Comparison of ENCODE assay signal across 16 mouse cellular contexts in the genomic region with DNA sequence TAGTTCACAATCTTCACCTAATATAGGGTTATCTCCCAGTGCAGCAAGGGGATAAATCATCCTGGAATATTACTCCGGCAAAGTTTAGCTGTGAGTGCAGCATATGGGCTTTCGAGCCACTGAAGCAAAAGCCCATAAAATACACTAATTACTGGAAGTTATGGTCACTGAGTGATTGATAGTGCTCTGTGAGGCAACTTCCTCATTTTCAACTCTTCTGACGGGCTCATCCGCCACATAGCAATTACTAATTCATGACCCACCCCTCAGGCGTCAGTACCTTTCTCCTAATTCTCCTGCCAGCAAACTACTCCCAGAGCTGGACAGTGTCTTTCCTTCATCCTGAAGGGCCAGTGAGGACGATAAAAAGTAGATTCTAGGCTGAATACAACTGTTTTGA.
DNase-seq lines count a peak whose midpoint lies in the region; ATAC-seq lines count a peak whose summit lies in the region.
"Had no signal": no experiment of that assay in that cellular context is flagged by ENCODE, and none has a peak within 500 bp of the region (broad histone marks: within the 10 kb centered on the region; RNA-seq: fewer than 3 reads in every experiment).

No protein-coding gene starts in this region.

- peak; percentile 82 for ATAC-seq in common myeloid progenitor, adult 5-6 weeks (replicated peaks; ENCODE audit: low read depth, poor library complexity, severe bottlenecking)
- ATAC-seq: forebrain, postnatal 0 days; hindbrain, postnatal 0 days; midbrain, embryonic 15.5 days had no signal

- DNase-seq in embryo, embryonic 10.5 days (ENCODE audit: low spot score): peak; percentile 36
- no peak for DNase-seq in embryo, embryonic 9.5 days (ENCODE audit: extremely low spot score)
- DNase-seq in lung, postnatal 36 days: peak; percentile 27
- DNase-seq in lung, postnatal 4 days: no peak
- peak; percentile 50 for DNase-seq in mesoderm, embryonic 11.5 days (ENCODE audit: low read depth, low spot score)
- DNase-seq in right cerebral cortex, postnatal 4 days: no peak
- DNase-seq in thymus, postnatal 0 days (ENCODE audit: low spot score): no peak
- DNase-seq: cerebellum, adult 9-10 months; gastrocnemius, postnatal 10 days; liver, embryonic 13.5 days; right cerebral cortex, postnatal 25 days; thymus, adult 2 months had no signal

Comparison
In these comparisons a context has a peak if more than half of its experiments do, and no peak if none do; other contexts are left out.
1. DNase-seq: peak in embryo, embryonic 10.5 days (single experiment), lung, postnatal 36 days (single experiment) and mesoderm, embryonic 11.5 days (single experiment); none in embryo, embryonic 9.5 days (single experiment), lung, postnatal 4 days (0 of 2), right cerebral cortex, postnatal 4 days (single experiment) and thymus, postnatal 0 days (single experiment).